Mouse (Mus musculus) lung, adult 2 months (tissue): ENCODE measurements around the gene Gm10273.

Experiments used
- CTCF ChIP-seq: fragments of 200-500 bp; IDR thresholded peaks from 2 replicates; pipeline ENCODE4 v1.5.1; 2011; ENCODE audit warnings: mild to moderate bottlenecking, low read length, control low read depth; ENCODE audit not compliant: insufficient read depth
- POLR2A ChIP-seq: fragments of 200-500 bp; IDR thresholded peaks from 2 replicates; pipeline ENCODE4 v1.6.1; 2011; ENCODE audit warnings: low read depth, mild to moderate bottlenecking, control low read depth, low read length, borderline replicate concordance; ENCODE audit errors: extremely low read depth

- TF ChIP-seq CTCF (no peak), POLR2A (no peak)
Measured at GRCm38 (mm10) chr10:59349536-59349935, 45.9 kb upstream of the Gm10273 start.
